Mouse (Mus musculus): ENCODE data around the gene Nop10. TPM values are rescaled to one million over a fixed set of nuclear protein-coding genes. Genes with fewer than 3 reads are reported as not detected.

Nop10 gene
- polyA plus RNA-seq, 1 experiment from 2014 or later: 116 TPM

DNA sequence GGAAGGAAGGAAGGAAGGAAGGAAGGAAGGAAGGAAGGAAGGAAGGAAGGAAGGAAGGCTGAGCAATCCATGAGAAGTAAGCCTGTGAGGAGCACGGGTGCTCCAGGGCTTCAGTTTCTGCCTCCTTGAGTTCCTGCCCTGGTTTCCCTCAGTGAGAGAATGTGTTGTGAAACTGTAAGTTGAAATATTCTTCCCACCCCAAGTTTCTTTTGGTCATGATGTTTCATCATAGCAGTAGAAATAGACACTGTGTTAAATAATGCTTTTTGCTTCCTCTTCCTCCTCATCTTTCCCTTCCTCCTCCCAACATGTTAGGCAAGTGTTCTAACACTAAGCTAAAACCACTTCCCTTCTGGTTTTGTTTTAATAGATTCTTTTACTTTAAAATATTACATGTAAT lies 29.1 kb upstream of the Nop10 start:
- Histone ChIP-seq H3K9ac (replicated peaks; ENCODE audit: low read depth) (no peak overlapping the region), H3K27ac (ENCODE audit: low read length) (no peak overlapping the region), H3K9me3 (ENCODE audit: low read length) (no peaks in the 10 kb centered on the region), H3K4me2 (replicated peaks; ENCODE audit: low read depth, low read length) (no peak overlapping the region), H3K36me3 (ENCODE audit: insufficient read depth, low read length) (no peaks in the 10 kb centered on the region), H3K4me1 (ENCODE audit: insufficient read depth, low read depth, low read length) (no peaks in the 10 kb centered on the region), H3K4me3 (ENCODE audit: low read depth, low read length) (no peak overlapping the region), H3K27me3 (replicated peaks; ENCODE audit: insufficient read depth, low read length) (no peaks in the 10 kb centered on the region)
- ATAC-seq: no peak
- WGBS: 73% methylated on average over 1 of the region's 1 CpGs
- TF ChIP-seq CTCF (IDR thresholded peaks at IDR 0.05) (no peak), EP300 (IDR thresholded peaks at IDR 0.05) (no peak)
- DNase-seq (ENCODE audit: low spot score): peak; percentile 45

DNA sequence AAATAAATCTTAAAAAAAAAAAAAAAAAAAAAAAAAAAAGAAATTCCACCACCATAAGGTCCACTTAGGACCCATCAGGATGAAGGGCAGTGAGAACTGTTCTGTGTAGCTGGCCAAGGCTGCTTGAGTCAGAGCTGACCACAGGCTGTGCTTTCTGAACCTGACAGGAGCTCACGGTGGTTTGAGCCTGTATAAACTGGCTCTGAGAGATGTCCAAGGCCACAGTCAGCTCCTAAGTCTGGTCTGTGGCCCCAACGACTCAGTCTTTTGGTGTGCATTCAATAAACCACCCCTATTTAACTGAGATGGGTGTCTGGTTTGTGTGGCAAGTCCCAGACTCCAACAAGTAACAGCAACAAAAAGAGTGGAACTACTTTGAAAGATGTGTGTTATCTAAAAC lies 25.1 kb upstream of the Nop10 start:
- Histone ChIP-seq H3K4me2 (replicated peaks; ENCODE audit: low read depth, low read length) (no peak overlapping the region), H3K9ac (replicated peaks; ENCODE audit: low read depth) (no peak overlapping the region), H3K27me3 (replicated peaks; ENCODE audit: insufficient read depth, low read length) (no peaks in the 10 kb centered on the region), H3K4me1 (ENCODE audit: insufficient read depth, low read depth, low read length) (peaks cover 6% of the 10 kb centered on the region; the same call in 1 of the 2 replicates), H3K36me3 (ENCODE audit: insufficient read depth, low read length) (no peaks in the 10 kb centered on the region), H3K9me3 (ENCODE audit: low read length) (no peaks in the 10 kb centered on the region), H3K4me3 (ENCODE audit: low read depth, low read length) (no peak overlapping the region), H3K27ac (ENCODE audit: low read length) (no peak overlapping the region)
- WGBS: 71% methylated on average over 2 of the region's 2 CpGs
- ATAC-seq: no peak
- DNase-seq (ENCODE audit: low spot score): no peak
- TF ChIP-seq EP300 (IDR thresholded peaks at IDR 0.05) (no peak), CTCF (IDR thresholded peaks at IDR 0.05) (no peak)

DNA sequence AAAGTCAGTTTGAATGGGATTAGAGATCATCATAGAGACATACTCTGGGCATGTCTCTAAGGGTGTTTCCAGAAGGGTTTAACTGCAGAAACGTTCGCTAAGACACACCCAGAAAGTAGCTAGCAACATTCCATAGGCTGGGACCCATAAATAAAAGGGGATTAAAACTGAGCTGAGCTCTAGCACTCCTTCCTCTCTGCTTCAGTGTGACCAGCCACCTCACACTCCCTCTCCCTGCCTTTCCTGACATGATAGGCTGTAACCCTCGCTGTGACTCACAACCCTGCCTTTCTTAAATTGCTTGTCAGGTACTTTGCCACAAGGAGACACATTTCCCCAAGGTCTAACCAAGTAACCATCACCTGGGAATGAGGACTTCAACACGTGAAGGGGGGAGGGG lies 23.7 kb upstream of the Nop10 start:
- no peak overlapping the region for H3K4me2 ChIP-seq (replicated peaks; ENCODE audit: low read depth, low read length)
- H3K4me3 ChIP-seq (ENCODE audit: low read depth, low read length): no peak overlapping the region
- TF ChIP-seq EP300 (IDR thresholded peaks at IDR 0.05) (no peak), CTCF (IDR thresholded peaks at IDR 0.05) (no peak)
- ATAC-seq (no peak), DNase-seq (ENCODE audit: low spot score) (no peak)
- H3K4me1 ChIP-seq (ENCODE audit: insufficient read depth, low read depth, low read length): peaks cover 6% of the 10 kb centered on the region; the same call in 1 of the 2 replicates
- no peaks in the 10 kb centered on the region for H3K9me3 ChIP-seq (ENCODE audit: low read length)
- H3K36me3 ChIP-seq (ENCODE audit: insufficient read depth, low read length): no peaks in the 10 kb centered on the region
- WGBS: 12% methylated on average over 4 of the region's 4 CpGs
- H3K27ac ChIP-seq (ENCODE audit: low read length): no peak overlapping the region
- no peaks in the 10 kb centered on the region for H3K27me3 ChIP-seq (replicated peaks; ENCODE audit: insufficient read depth, low read length)
- no peak overlapping the region for H3K9ac ChIP-seq (replicated peaks; ENCODE audit: low read depth)

DNA sequence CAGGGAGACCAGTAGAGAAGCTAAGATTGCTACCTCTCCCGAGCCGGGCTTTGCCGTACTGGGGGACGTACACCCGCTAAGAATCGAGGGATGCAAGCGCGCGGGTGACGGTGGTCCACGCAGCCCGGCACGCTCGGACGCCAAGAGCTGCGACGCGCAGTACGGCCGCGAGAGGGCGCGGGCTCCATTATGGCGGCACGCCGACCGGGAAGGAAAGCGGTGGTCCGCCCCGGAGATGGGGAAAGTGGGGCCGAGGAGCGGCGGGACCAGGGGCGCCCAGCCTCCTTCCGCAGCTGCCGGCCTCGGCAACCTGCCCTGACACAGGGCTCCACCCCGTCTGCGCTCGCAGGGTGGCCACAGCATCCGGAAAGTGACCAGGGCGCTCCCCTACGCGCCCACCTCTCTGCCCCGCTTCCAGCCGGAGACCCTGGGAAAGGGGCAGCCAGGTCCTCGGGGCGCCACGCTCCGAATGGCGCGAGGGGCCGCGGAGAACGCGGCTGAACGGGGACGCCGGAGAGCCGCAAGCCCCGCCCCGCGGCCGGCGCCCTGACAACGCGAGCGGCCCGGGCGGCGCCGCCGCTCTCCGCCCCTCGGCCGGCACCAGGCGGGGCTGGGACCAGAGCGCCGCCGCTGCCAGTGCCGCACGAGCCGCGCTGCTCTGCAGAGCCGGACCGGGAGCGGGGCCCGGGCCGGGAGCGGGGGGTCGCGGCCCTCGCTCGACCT lies 22.4 kb upstream of the Nop10 start, which contains the start of gene Lpcat4:
Lpcat4 (plus strand) TSS at position 257 of the 723 bp plus-strand sequence.
- H3K9ac ChIP-seq (replicated peaks; ENCODE audit: low read depth): peak within 1 kb of the TSS; percentile 41
- peak; percentile 94 for TF ChIP-seq CTCF (IDR thresholded peaks at IDR 0.05)
- TF ChIP-seq EP300 (IDR thresholded peaks at IDR 0.05): no peak
- WGBS: under 1% methylated on average over 82 of the region's 94 CpGs
- H3K4me2 ChIP-seq (replicated peaks; ENCODE audit: low read depth, low read length): peak within 1 kb of the TSS; percentile 89
- H3K27me3 ChIP-seq (replicated peaks; ENCODE audit: insufficient read depth, low read length): no peaks in the 10 kb centered on the region
- no peaks in the 10 kb centered on the region for H3K36me3 ChIP-seq (ENCODE audit: insufficient read depth, low read length)
- peak within 1 kb of the TSS; percentile 86 for H3K4me3 ChIP-seq (ENCODE audit: low read depth, low read length)
- no peaks in the 10 kb centered on the region for H3K9me3 ChIP-seq (ENCODE audit: low read length)
- peak; percentile 86 for DNase-seq (ENCODE audit: low spot score)
- H3K4me1 ChIP-seq (ENCODE audit: insufficient read depth, low read depth, low read length): peaks cover 6% of the 10 kb centered on the region; the same call in 1 of the 2 replicates
- ATAC-seq: peak; percentile 94
- H3K27ac ChIP-seq (ENCODE audit: low read length): peak within 1 kb of the TSS; percentile 81

DNA sequence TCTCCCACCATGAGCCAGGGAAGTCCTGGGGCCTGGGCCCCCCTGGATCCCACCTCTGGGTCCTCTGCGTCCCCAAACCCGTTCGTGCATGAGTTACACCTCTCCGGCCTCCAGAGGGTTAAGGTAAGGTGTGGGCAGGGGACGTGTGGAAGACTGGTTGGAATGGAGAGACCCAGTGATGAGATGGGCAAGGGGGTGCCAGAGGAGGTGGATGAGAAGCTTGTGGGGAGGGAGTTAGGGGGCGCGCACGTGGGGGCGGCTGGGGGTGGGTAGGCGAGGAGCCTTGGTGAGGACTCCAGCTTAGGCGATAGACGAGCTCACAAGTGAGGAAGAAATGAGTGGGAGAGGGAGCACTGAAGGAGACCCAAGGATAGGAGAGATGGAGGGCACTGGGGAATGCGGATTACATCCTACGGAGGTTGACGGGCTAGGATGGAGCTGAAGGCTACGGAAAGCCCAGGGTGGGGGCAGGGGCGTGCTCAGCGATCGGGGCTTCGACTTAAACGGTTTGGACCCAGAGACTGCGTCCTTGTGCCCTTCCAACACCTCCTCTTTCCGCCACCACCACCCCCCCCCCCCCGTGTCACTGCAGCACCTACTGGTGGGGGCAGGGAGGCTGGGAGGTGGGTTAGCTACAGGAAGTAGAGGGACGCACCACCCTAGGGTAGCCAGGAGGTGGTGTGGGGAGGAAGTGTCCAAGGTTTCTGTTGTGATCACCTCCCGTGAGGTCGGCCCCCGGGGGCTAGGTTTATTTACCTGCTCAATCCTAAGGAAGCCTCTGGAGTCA lies 21.6 kb upstream of the Nop10 start:
- H3K4me3 ChIP-seq (ENCODE audit: low read depth, low read length): peak overlapping the region; percentile 86
- H3K27me3 ChIP-seq (replicated peaks; ENCODE audit: insufficient read depth, low read length): no peaks in the 10 kb centered on the region
- no peaks in the 10 kb centered on the region for H3K36me3 ChIP-seq (ENCODE audit: insufficient read depth, low read length)
- DNase-seq (ENCODE audit: low spot score): peak; percentile 23
- TF ChIP-seq CTCF (IDR thresholded peaks at IDR 0.05) (peak; percentile 17; the same call in 1 of the 2 replicates), EP300 (IDR thresholded peaks at IDR 0.05) (no peak)
- peak overlapping the region; percentile 41; the same call in 1 of the 2 replicates for H3K9ac ChIP-seq (replicated peaks; ENCODE audit: low read depth)
- peaks cover 6% of the 10 kb centered on the region; the same call in 1 of the 2 replicates for H3K4me1 ChIP-seq (ENCODE audit: insufficient read depth, low read depth, low read length)
- peak; percentile 17 for ATAC-seq
- H3K9me3 ChIP-seq (ENCODE audit: low read length): no peaks in the 10 kb centered on the region
- WGBS: 2% methylated on average over 25 of the region's 28 CpGs
- H3K27ac ChIP-seq (ENCODE audit: low read length): 0 out of 2 replicates have a peak overlapping the region, but pooled peaks have one; percentile 81
- H3K4me2 ChIP-seq (replicated peaks; ENCODE audit: low read depth, low read length): peak overlapping the region; percentile 89

DNA sequence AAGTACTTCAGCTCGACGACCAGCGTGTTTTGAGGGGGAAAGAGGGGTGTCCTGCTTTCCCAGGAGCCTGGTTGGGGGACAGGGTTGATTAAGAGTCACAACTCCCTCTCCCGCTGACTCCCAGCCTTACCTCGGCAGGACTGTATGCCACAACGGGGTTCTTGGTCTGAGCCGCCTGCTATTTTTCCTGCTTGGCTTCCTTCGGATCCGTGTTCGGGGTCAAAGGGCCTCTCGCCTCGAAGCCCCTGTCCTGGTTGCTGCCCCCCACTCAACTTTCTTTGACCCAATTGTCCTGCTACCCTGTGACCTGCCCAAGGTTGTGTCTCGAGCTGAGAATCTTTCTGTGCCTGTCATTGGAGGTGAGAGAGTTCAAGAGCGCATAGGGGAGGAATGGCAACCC lies 19.9 kb upstream of the Nop10 start:
- no peaks in the 10 kb centered on the region for H3K27me3 ChIP-seq (replicated peaks; ENCODE audit: insufficient read depth, low read length)
- DNase-seq (ENCODE audit: low spot score): no peak
- no peak overlapping the region for H3K27ac ChIP-seq (ENCODE audit: low read length)
- no peak for ATAC-seq
- no peaks in the 10 kb centered on the region for H3K9me3 ChIP-seq (ENCODE audit: low read length)
- H3K36me3 ChIP-seq (ENCODE audit: insufficient read depth, low read length): no peaks in the 10 kb centered on the region
- H3K4me2 ChIP-seq (replicated peaks; ENCODE audit: low read depth, low read length): no peak overlapping the region
- H3K9ac ChIP-seq (replicated peaks; ENCODE audit: low read depth): no peak overlapping the region
- H3K4me3 ChIP-seq (ENCODE audit: low read depth, low read length): no peak overlapping the region
- WGBS: 76% methylated on average over 14 of the region's 14 CpGs
- H3K4me1 ChIP-seq (ENCODE audit: insufficient read depth, low read depth, low read length): peaks cover 6% of the 10 kb centered on the region; the same call in 1 of the 2 replicates
- TF ChIP-seq CTCF (IDR thresholded peaks at IDR 0.05) (no peak), EP300 (IDR thresholded peaks at IDR 0.05) (no peak)

All from lung, postnatal 0 days (tissue).